Mouse (Mus musculus): ENCODE data around the gene Nipal4.

Nipal4 gene

GRCm38 (mm10) chr11:46157462-46157861, 8.8 kb downstream of the Nipal4 start:
- no peak for DNase-seq

- DNase-seq = no peak
Measured at GRCm38 (mm10) chr11:46156945-46157344, 9.4 kb downstream of the Nipal4 start.

- DNase-seq = no peak
Measured at GRCm38 (mm10) chr11:46146619-46147018, 19.7 kb downstream of the Nipal4 start.

GRCm38 (mm10) chr11:46145163-46145875, 21.0 kb downstream of the Nipal4 start:
- DNase-seq = no peak

- no peak for DNase-seq
Measured at GRCm38 (mm10) chr11:46143342-46143741, 23.0 kb downstream of the Nipal4 start.

- no peak for DNase-seq
Measured at GRCm38 (mm10) chr11:46134899-46135298, 31.4 kb downstream of the Nipal4 start.

GRCm38 (mm10) chr11:46131022-46131986, 35.0 kb downstream of the Nipal4 start:
- DNase-seq = no peak

- DNase-seq = peak; percentile 36
Measured at GRCm38 (mm10) chr11:46128548-46128945, 37.8 kb downstream of the Nipal4 start.

GRCm38 (mm10) chr11:46127621-46128547, 38.4 kb downstream of the Nipal4 start:
- no peak for DNase-seq

- no peak for DNase-seq
Measured at GRCm38 (mm10) chr11:46126827-46127410, 39.4 kb downstream of the Nipal4 start.

GRCm38 (mm10) chr11:46126317-46126716, 40.0 kb downstream of the Nipal4 start:
- no peak for DNase-seq

GRCm38 (mm10) chr11:46125835-46126229, 40.5 kb downstream of the Nipal4 start:
- no peak for DNase-seq

GRCm38 (mm10) chr11:46125093-46125834, 41.0 kb downstream of the Nipal4 start:
- DNase-seq = no peak

- no peak for DNase-seq
Measured at GRCm38 (mm10) chr11:46123328-46123866, 42.9 kb downstream of the Nipal4 start.

GRCm38 (mm10) chr11:46122875-46123274, 43.4 kb downstream of the Nipal4 start:
- DNase-seq = no peak

- no peak for DNase-seq
Measured at GRCm38 (mm10) chr11:46121666-46122065, 44.6 kb downstream of the Nipal4 start.

GRCm38 (mm10) chr11:46120084-46120483, 46.2 kb downstream of the Nipal4 start:
- no peak for DNase-seq

- DNase-seq = peak; percentile 56
Measured at GRCm38 (mm10) chr11:46119624-46120023, 46.7 kb downstream of the Nipal4 start.

- no peak for DNase-seq
Measured at GRCm38 (mm10) chr11:46116510-46116909, 49.8 kb downstream of the Nipal4 start.

- DNase-seq = no peak
Measured at GRCm38 (mm10) chr11:46115411-46116173, 50.7 kb downstream of the Nipal4 start.

Data from embryo, embryonic 11 days (tissue).